Mouse (Mus musculus): ENCODE data around the gene Ubr2. TPM values are rescaled to one million over a fixed set of nuclear protein-coding genes. Genes with fewer than 3 reads are reported as not detected.

The Ubr2 gene
- polyA plus RNA-seq (2015; fragmentation: Nextera tagmentation; extraction: Ambion mirVana), result 18.6 and 19.0 TPM in 2 replicates

GRCm38 (mm10) chr17:47009898-47010721, at the start of gene Ubr2:
Ubr2 (minus strand) TSS chr17:47010556.
- ATAC-seq (ENCODE audit: insufficient number of reproducible peaks, insufficient read depth, low FRiP score, low TSS enrichment, low read depth), result peak; percentile 91
- Histone ChIP-seq H3K9ac (peak within 1 kb of the TSS; percentile 97), H3K4me2 (peak within 1 kb of the TSS; percentile 74), H3K4me1 (peaks cover 38% of the 10 kb centered on the region), H3K36me3 (peaks cover 12% of the 10 kb centered on the region; the same call in 1 of the 2 replicates), H3K9me3 (no peaks in the 10 kb centered on the region), H3K27ac (peak within 1 kb of the TSS; percentile 96), H3K27me3 (no peaks in the 10 kb centered on the region), H3K4me3 (peak within 1 kb of the TSS; percentile 97)
- under 1% methylated on average over 77 of the region's 77 CpGs for whole genome bisulfite sequencing

GRCm38 (mm10) chr17:47059836-47060360, 49.5 kb upstream of the Ubr2 start:
- Histone ChIP-seq H3K4me2 (peak overlapping the region; percentile 38), H3K27me3 (no peaks in the 10 kb centered on the region), H3K4me1 (peaks cover 12% of the 10 kb centered on the region), H3K9ac (no peak overlapping the region), H3K36me3 (no peaks in the 10 kb centered on the region), H3K27ac (peak overlapping the region; percentile 55), H3K9me3 (peaks cover 4% of the 10 kb centered on the region; the same call in 1 of the 2 replicates), H3K4me3 (0 out of 2 replicates have a peak overlapping the region, but pooled peaks have one; percentile 13)
- WGBS, result 22% methylated on average over 12 of the region's 12 CpGs
- no peak for ATAC-seq (ENCODE audit: insufficient number of reproducible peaks, insufficient read depth, low FRiP score, low TSS enrichment, low read depth)

- H3K4me2 ChIP-seq, result no peak overlapping the region
- 94% methylated on average over 4 of the region's 4 CpGs for WGBS
- no peak for ATAC-seq (ENCODE audit: insufficient number of reproducible peaks, insufficient read depth, low FRiP score, low TSS enrichment, low read depth)
- H3K4me1 ChIP-seq, result peaks cover 13% of the 10 kb centered on the region
- H3K36me3 ChIP-seq, result no peaks in the 10 kb centered on the region
- no peak overlapping the region for H3K27ac ChIP-seq
- H3K9ac ChIP-seq, result no peak overlapping the region
- no peak overlapping the region for H3K4me3 ChIP-seq
- H3K27me3 ChIP-seq, result no peaks in the 10 kb centered on the region
- peaks cover 4% of the 10 kb centered on the region; the same call in 1 of the 2 replicates for H3K9me3 ChIP-seq
These were observed 47.6 kb upstream of the Ubr2 start for GRCm38 (mm10) chr17:47057966-47058365.

GRCm38 (mm10) chr17:47056476-47056875, 46.1 kb upstream of the Ubr2 start:
- no peak overlapping the region for H3K4me3 ChIP-seq
- H3K4me2 ChIP-seq, result no peak overlapping the region
- peaks cover 13% of the 10 kb centered on the region for H3K4me1 ChIP-seq
- H3K27me3 ChIP-seq, result no peaks in the 10 kb centered on the region
- 75% methylated on average over 6 of the region's 6 CpGs for WGBS
- H3K36me3 ChIP-seq, result no peaks in the 10 kb centered on the region
- H3K27ac ChIP-seq, result no peak overlapping the region
- ATAC-seq (ENCODE audit: insufficient number of reproducible peaks, insufficient read depth, low FRiP score, low TSS enrichment, low read depth), result no peak
- peaks cover 4% of the 10 kb centered on the region; the same call in 1 of the 2 replicates for H3K9me3 ChIP-seq
- H3K9ac ChIP-seq, result no peak overlapping the region

- Histone ChIP-seq H3K9me3 (peaks cover 4% of the 10 kb centered on the region; the same call in 1 of the 2 replicates), H3K36me3 (no peaks in the 10 kb centered on the region), H3K4me3 (no peak overlapping the region), H3K27me3 (no peaks in the 10 kb centered on the region), H3K4me1 (peaks cover 10% of the 10 kb centered on the region), H3K27ac (no peak overlapping the region), H3K9ac (no peak overlapping the region), H3K4me2 (no peak overlapping the region)
- ATAC-seq (ENCODE audit: insufficient number of reproducible peaks, insufficient read depth, low FRiP score, low TSS enrichment, low read depth), result no peak
- 64% methylated on average over 7 of the region's 7 CpGs for WGBS
These were observed 44.8 kb upstream of the Ubr2 start for GRCm38 (mm10) chr17:47055121-47055520.

- H3K27ac ChIP-seq, result no peak overlapping the region
- ATAC-seq (ENCODE audit: insufficient number of reproducible peaks, insufficient read depth, low FRiP score, low TSS enrichment, low read depth), result no peak
- 75% methylated on average over 11 of the region's 11 CpGs for WGBS
These were observed 44.3 kb upstream of the Ubr2 start for GRCm38 (mm10) chr17:47054613-47055012.

GRCm38 (mm10) chr17:47050678-47051077, 40.3 kb upstream of the Ubr2 start:
- 91% methylated on average over 3 of the region's 3 CpGs for WGBS
- no peak overlapping the region for H3K27ac ChIP-seq

More at GRCm38 (mm10) chr17:47054613-47055012, 44.3 kb upstream of the Ubr2 start:
- Histone ChIP-seq H3K9ac (no peak overlapping the region), H3K36me3 (no peaks in the 10 kb centered on the region), H3K4me3 (no peak overlapping the region), H3K9me3 (peaks cover 4% of the 10 kb centered on the region; the same call in 1 of the 2 replicates), H3K4me1 (0 out of 2 replicates have a peak, but pooled peaks cover 6% of the 10 kb centered on the region), H3K4me2 (no peak overlapping the region), H3K27me3 (no peaks in the 10 kb centered on the region)

GRCm38 (mm10) chr17:47042866-47043265, 32.5 kb upstream of the Ubr2 start:
- Histone ChIP-seq H3K27ac (no peak overlapping the region), H3K4me2 (no peak overlapping the region), H3K27me3 (no peaks in the 10 kb centered on the region), H3K4me3 (no peak overlapping the region), H3K9ac (no peak overlapping the region), H3K36me3 (no peaks in the 10 kb centered on the region), H3K4me1 (peaks cover 12% of the 10 kb centered on the region; the same call in 1 of the 2 replicates), H3K9me3 (no peaks in the 10 kb centered on the region)
- WGBS, result 94% methylated on average over 14 of the region's 14 CpGs
- no peak for ATAC-seq (ENCODE audit: insufficient number of reproducible peaks, insufficient read depth, low FRiP score, low TSS enrichment, low read depth)

More at GRCm38 (mm10) chr17:47050678-47051077, 40.3 kb upstream of the Ubr2 start:
- Histone ChIP-seq H3K9ac (no peak overlapping the region), H3K36me3 (no peaks in the 10 kb centered on the region), H3K4me1 (0 out of 2 replicates have a peak, but pooled peaks cover 4% of the 10 kb centered on the region), H3K4me2 (no peak overlapping the region), H3K9me3 (no peaks in the 10 kb centered on the region), H3K27me3 (no peaks in the 10 kb centered on the region), H3K4me3 (no peak overlapping the region)
- no peak for ATAC-seq (ENCODE audit: insufficient number of reproducible peaks, insufficient read depth, low FRiP score, low TSS enrichment, low read depth)

- Histone ChIP-seq H3K27me3 (no peaks in the 10 kb centered on the region), H3K9me3 (no peaks in the 10 kb centered on the region), H3K9ac (peak overlapping the region; percentile 32; the same call in 1 of the 2 replicates), H3K36me3 (no peaks in the 10 kb centered on the region), H3K4me2 (peak overlapping the region; percentile 55), H3K4me1 (peaks cover 12% of the 10 kb centered on the region; the same call in 1 of the 2 replicates), H3K27ac (peak overlapping the region; percentile 51; the same call in 1 of the 2 replicates), H3K4me3 (peak overlapping the region; percentile 30)
- WGBS, result 15% methylated on average over 18 of the region's 18 CpGs
- ATAC-seq (ENCODE audit: insufficient number of reproducible peaks, insufficient read depth, low FRiP score, low TSS enrichment, low read depth), result no peak
These were observed 28.8 kb upstream of the Ubr2 start for GRCm38 (mm10) chr17:47038844-47039803.

GRCm38 (mm10) chr17:47034536-47034935, 24.2 kb upstream of the Ubr2 start:
- no peak overlapping the region for H3K27ac ChIP-seq
- no peak for ATAC-seq (ENCODE audit: insufficient number of reproducible peaks, insufficient read depth, low FRiP score, low TSS enrichment, low read depth)
- H3K27me3 ChIP-seq, result no peaks in the 10 kb centered on the region
- peaks cover 12% of the 10 kb centered on the region; the same call in 1 of the 2 replicates for H3K4me1 ChIP-seq
- H3K9ac ChIP-seq, result no peak overlapping the region
- no peak overlapping the region for H3K4me3 ChIP-seq
- no peaks in the 10 kb centered on the region for H3K36me3 ChIP-seq
- no peak overlapping the region for H3K4me2 ChIP-seq
- H3K9me3 ChIP-seq, result no peaks in the 10 kb centered on the region

- no peak overlapping the region for H3K4me2 ChIP-seq
- 0 out of 2 replicates have a peak, but pooled peaks cover 3% of the 10 kb centered on the region for H3K4me1 ChIP-seq
- H3K4me3 ChIP-seq, result no peak overlapping the region
- H3K27me3 ChIP-seq, result no peaks in the 10 kb centered on the region
- H3K9ac ChIP-seq, result no peak overlapping the region
- no peak for ATAC-seq (ENCODE audit: insufficient number of reproducible peaks, insufficient read depth, low FRiP score, low TSS enrichment, low read depth)
- no peak overlapping the region for H3K27ac ChIP-seq
- no peaks in the 10 kb centered on the region for H3K9me3 ChIP-seq
- 1% methylated on average over 4 of the region's 4 CpGs for WGBS
- no peaks in the 10 kb centered on the region for H3K36me3 ChIP-seq
These were observed 23.3 kb upstream of the Ubr2 start for GRCm38 (mm10) chr17:47033643-47034042.
